Mouse (Mus musculus): Measurements from ENCODE around the gene Ddo. TPM values are rescaled to one million over a fixed set of nuclear protein-coding genes. Genes with fewer than 3 reads are reported as not detected.

Ddo gene
- polyA plus RNA-seq, 1 experiment = not detected

GRCm38 (mm10) chr10:40649634-40650033 lies 19.8 kb downstream of the Ddo start:
- TF ChIP-seq POLR2A (IDR thresholded peaks at IDR 0.05; ENCODE audit: borderline replicate concordance, low read depth, low read length) = no peak
- H3K4me1 ChIP-seq (ENCODE audit: control insufficient read depth, insufficient read depth, low read length) = no peaks in the 10 kb centered on the region
- H3K4me3 ChIP-seq (ENCODE audit: insufficient read depth, low read length) = no peak overlapping the region
- no peak overlapping the region for H3K27ac ChIP-seq (ENCODE audit: insufficient read depth, low read depth, low read length)

GRCm38 (mm10) chr10:40651676-40652075 lies 21.9 kb downstream of the Ddo start:
- TF ChIP-seq CTCF (IDR thresholded peaks at IDR 0.05; ENCODE audit: low read depth, low read length) (no peak), POLR2A (IDR thresholded peaks at IDR 0.05; ENCODE audit: borderline replicate concordance, low read depth, low read length) (no peak)
- no peak overlapping the region for H3K4me3 ChIP-seq (ENCODE audit: insufficient read depth, low read length)
- no peak overlapping the region for H3K27ac ChIP-seq (ENCODE audit: insufficient read depth, low read depth, low read length)
- no peaks in the 10 kb centered on the region for H3K4me1 ChIP-seq (ENCODE audit: control insufficient read depth, insufficient read depth, low read length)

- Histone ChIP-seq H3K27ac (ENCODE audit: insufficient read depth, low read depth, low read length) (no peak overlapping the region), H3K4me3 (ENCODE audit: insufficient read depth, low read length) (no peak overlapping the region), H3K4me1 (ENCODE audit: control insufficient read depth, insufficient read depth, low read length) (no peaks in the 10 kb centered on the region)
- TF ChIP-seq CTCF (IDR thresholded peaks at IDR 0.05; ENCODE audit: low read depth, low read length) (no peak), POLR2A (IDR thresholded peaks at IDR 0.05; ENCODE audit: borderline replicate concordance, low read depth, low read length) (no peak)
These were observed 35.5 kb downstream of the Ddo start for GRCm38 (mm10) chr10:40665270-40665669.

GRCm38 (mm10) chr10:40666943-40667342 lies 37.1 kb downstream of the Ddo start:
- TF ChIP-seq POLR2A (IDR thresholded peaks at IDR 0.05; ENCODE audit: borderline replicate concordance, low read depth, low read length) (no peak), CTCF (IDR thresholded peaks at IDR 0.05; ENCODE audit: low read depth, low read length) (no peak)
- H3K4me3 ChIP-seq (ENCODE audit: insufficient read depth, low read length) = no peak overlapping the region
- no peaks in the 10 kb centered on the region for H3K4me1 ChIP-seq (ENCODE audit: control insufficient read depth, insufficient read depth, low read length)
- no peak overlapping the region for H3K27ac ChIP-seq (ENCODE audit: insufficient read depth, low read depth, low read length)

- no peaks in the 10 kb centered on the region for H3K4me1 ChIP-seq (ENCODE audit: control insufficient read depth, insufficient read depth, low read length)
- no peak for TF ChIP-seq POLR2A (IDR thresholded peaks at IDR 0.05; ENCODE audit: borderline replicate concordance, low read depth, low read length)
- TF ChIP-seq CTCF (IDR thresholded peaks at IDR 0.05; ENCODE audit: low read depth, low read length) = no peak
- no peak overlapping the region for H3K27ac ChIP-seq (ENCODE audit: insufficient read depth, low read depth, low read length)
- no peak overlapping the region for H3K4me3 ChIP-seq (ENCODE audit: insufficient read depth, low read length)
These were observed 38.8 kb downstream of the Ddo start for GRCm38 (mm10) chr10:40668640-40669039.

GRCm38 (mm10) chr10:40672587-40673296 lies 42.9 kb downstream of the Ddo start:
- no peaks in the 10 kb centered on the region for H3K4me1 ChIP-seq (ENCODE audit: control insufficient read depth, insufficient read depth, low read length)
- no peak overlapping the region for H3K4me3 ChIP-seq (ENCODE audit: insufficient read depth, low read length)
- no peak overlapping the region for H3K27ac ChIP-seq (ENCODE audit: insufficient read depth, low read depth, low read length)
- TF ChIP-seq CTCF (IDR thresholded peaks at IDR 0.05; ENCODE audit: low read depth, low read length) (no peak), POLR2A (IDR thresholded peaks at IDR 0.05; ENCODE audit: borderline replicate concordance, low read depth, low read length) (no peak)

- Histone ChIP-seq H3K4me3 (ENCODE audit: insufficient read depth, low read length) (no peak overlapping the region), H3K4me1 (ENCODE audit: control insufficient read depth, insufficient read depth, low read length) (no peaks in the 10 kb centered on the region)
- TF ChIP-seq POLR2A (IDR thresholded peaks at IDR 0.05; ENCODE audit: borderline replicate concordance, low read depth, low read length) = no peak
- TF ChIP-seq CTCF (IDR thresholded peaks at IDR 0.05; ENCODE audit: low read depth, low read length) = no peak
These were observed 43.5 kb downstream of the Ddo start for GRCm38 (mm10) chr10:40673297-40673665.

GRCm38 (mm10) chr10:40674151-40674550 lies 44.3 kb downstream of the Ddo start:
- no peak for TF ChIP-seq POLR2A (IDR thresholded peaks at IDR 0.05; ENCODE audit: borderline replicate concordance, low read depth, low read length)
- TF ChIP-seq CTCF (IDR thresholded peaks at IDR 0.05; ENCODE audit: low read depth, low read length) = no peak
- no peak overlapping the region for H3K27ac ChIP-seq (ENCODE audit: insufficient read depth, low read depth, low read length)
- H3K4me3 ChIP-seq (ENCODE audit: insufficient read depth, low read length) = no peak overlapping the region
- no peaks in the 10 kb centered on the region for H3K4me1 ChIP-seq (ENCODE audit: control insufficient read depth, insufficient read depth, low read length)

More at GRCm38 (mm10) chr10:40673297-40673665, 43.5 kb downstream of the Ddo start:
- no peak overlapping the region for H3K27ac ChIP-seq (ENCODE audit: insufficient read depth, low read depth, low read length)

GRCm38 (mm10) chr10:40675921-40676320 lies 46.1 kb downstream of the Ddo start:
- H3K27ac ChIP-seq (ENCODE audit: insufficient read depth, low read depth, low read length) = no peak overlapping the region
- H3K4me1 ChIP-seq (ENCODE audit: control insufficient read depth, insufficient read depth, low read length) = no peaks in the 10 kb centered on the region
- no peak overlapping the region for H3K4me3 ChIP-seq (ENCODE audit: insufficient read depth, low read length)
- TF ChIP-seq CTCF (IDR thresholded peaks at IDR 0.05; ENCODE audit: low read depth, low read length) (no peak), POLR2A (IDR thresholded peaks at IDR 0.05; ENCODE audit: borderline replicate concordance, low read depth, low read length) (no peak)

GRCm38 (mm10) chr10:40678477-40678876 lies 48.7 kb downstream of the Ddo start:
- Histone ChIP-seq H3K4me1 (ENCODE audit: control insufficient read depth, insufficient read depth, low read length) (no peaks in the 10 kb centered on the region), H3K27ac (ENCODE audit: insufficient read depth, low read depth, low read length) (no peak overlapping the region), H3K4me3 (ENCODE audit: insufficient read depth, low read length) (no peak overlapping the region)
- no peak for TF ChIP-seq POLR2A (IDR thresholded peaks at IDR 0.05; ENCODE audit: borderline replicate concordance, low read depth, low read length)
- no peak for TF ChIP-seq CTCF (IDR thresholded peaks at IDR 0.05; ENCODE audit: low read depth, low read length)

Measured in bone marrow macrophage, adult 2 months (primary cell).